Mouse (Mus musculus) heart, embryonic 13.5 days (tissue): ENCODE results near the gene Pnpt1. TPM values are rescaled to one million over a fixed set of nuclear protein-coding genes. Genes with fewer than 3 reads are reported as not detected.

Experiments used
- ATAC-seq: fragments of 200-750 bp; cut with Nextera tagmentation; 2 replicates; pipeline ENCODE4 v1.8.0; 2017; ENCODE audit warnings: moderate TSS enrichment; ENCODE audit not compliant: insufficient number of reproducible peaks, low FRiP score, low TSS enrichment; ENCODE audit errors: extremely low read depth
- H3K27ac ChIP-seq: fragments of 300-500 bp; sonication (generic); replicated peaks from 2 replicates; pipeline ENCODE4 v1.5.1; 2015; ENCODE audit warnings: moderate library complexity, mild to moderate bottlenecking, inconsistent platforms
- H3K27me3 ChIP-seq: fragments of 300-500 bp; sonication (generic); replicated peaks from 2 replicates; pipeline ENCODE4 v1.6.1; 2015; ENCODE audit warnings: mild to moderate bottlenecking, inconsistent platforms
- H3K36me3 ChIP-seq: fragments of 300-500 bp; sonication (generic); 2 replicates; pipeline ENCODE4 v1.6.1; 2015; ENCODE audit warnings: mild to moderate bottlenecking, inconsistent platforms
- H3K4me1 ChIP-seq: fragments of 300-500 bp; sonication (generic); 2 replicates; pipeline ENCODE4 v1.6.1; 2015; ENCODE audit warnings: inconsistent platforms
- H3K4me2 ChIP-seq: fragments of 300-500 bp; sonication (generic); 2 replicates; pipeline ENCODE4 v1.6.1; 2015; ENCODE audit warnings: inconsistent platforms, mild to moderate bottlenecking, moderate library complexity
- H3K4me3 ChIP-seq: fragments of 300-500 bp; sonication (generic); 2 replicates; pipeline ENCODE4 v1.5.1; 2015; ENCODE audit warnings: moderate library complexity, mild to moderate bottlenecking, inconsistent platforms
- H3K9ac ChIP-seq: fragments of 300-500 bp; sonication (generic); 2 replicates; pipeline ENCODE4 v1.6.1; 2015; ENCODE audit warnings: inconsistent platforms, mild to moderate bottlenecking, moderate library complexity
- H3K9me3 ChIP-seq: fragments of 300-500 bp; sonication (generic); 2 replicates; pipeline ENCODE4 v1.6.1; 2016; ENCODE audit warnings: inconsistent platforms
- WGBS: fragments of 180-500 bp; shearing (Covaris S2); methylation state at CpG from one replicate; pipeline ENCODE4 v1.1.7; 2015; ENCODE audit warnings: mixed read lengths; 5-methylcytosine and 5-hydroxymethylcytosine counted together
- polyA plus RNA-seq: library from polyadenylated mRNA; unstranded; fragments of >200 nt; fragmentation: Nextera tagmentation; extraction: Ambion mirVana; gene quantifications from 2 replicates; pipeline ENCODE4 v1.2.1, GENCODE M21; 2015

The Pnpt1 gene
- polyA plus RNA-seq, 1 experiment from 2014 or later = 34.8 TPM

DNA sequence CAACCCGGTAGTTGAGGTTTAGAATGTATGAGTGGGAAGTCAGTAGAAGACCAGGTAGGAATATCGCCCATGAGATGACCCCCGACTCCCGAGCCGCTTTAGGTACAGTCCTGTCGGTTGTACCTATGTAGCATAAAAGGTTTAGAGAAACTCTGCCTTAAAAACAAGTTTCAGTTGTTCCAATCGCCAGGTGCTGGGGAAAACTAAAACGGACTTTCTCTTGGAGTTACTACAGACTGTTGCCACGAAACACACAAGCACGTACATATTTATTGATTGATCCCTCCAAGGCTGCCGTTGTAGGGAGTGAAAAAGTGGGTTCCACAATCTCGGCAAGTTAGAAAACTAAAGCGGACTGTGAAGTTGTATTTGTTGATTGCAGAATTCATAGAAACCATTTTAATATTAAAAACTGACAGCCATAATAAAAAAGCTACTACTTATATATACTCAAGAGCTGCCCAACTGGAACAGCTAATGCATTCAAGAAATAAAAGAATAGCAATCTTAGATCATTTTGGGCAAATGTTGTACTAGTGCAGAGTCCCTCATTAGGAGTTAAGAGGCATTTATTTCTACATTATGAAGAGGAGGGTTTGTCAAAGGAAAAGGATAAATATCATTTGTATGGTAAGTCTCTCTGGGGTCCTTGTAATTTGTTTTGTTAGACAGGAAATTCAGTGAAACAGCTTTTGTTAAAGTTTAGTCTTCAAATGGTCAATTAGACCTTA lies 43.3 kb downstream of the Pnpt1 start:
- 6% methylated on average over 13 of the region's 13 CpGs for WGBS
- Histone ChIP-seq H3K9ac (peak overlapping the region; percentile 99), H3K27ac (peak overlapping the region; percentile 98), H3K4me3 (peak overlapping the region; percentile 88), H3K4me1 (peaks cover 14% of the 10 kb centered on the region), H3K9me3 (no peaks in the 10 kb centered on the region), H3K27me3 (no peaks in the 10 kb centered on the region), H3K36me3 (peaks cover 6% of the 10 kb centered on the region), H3K4me2 (peak overlapping the region; percentile 97)
- ATAC-seq = no peak

DNA sequence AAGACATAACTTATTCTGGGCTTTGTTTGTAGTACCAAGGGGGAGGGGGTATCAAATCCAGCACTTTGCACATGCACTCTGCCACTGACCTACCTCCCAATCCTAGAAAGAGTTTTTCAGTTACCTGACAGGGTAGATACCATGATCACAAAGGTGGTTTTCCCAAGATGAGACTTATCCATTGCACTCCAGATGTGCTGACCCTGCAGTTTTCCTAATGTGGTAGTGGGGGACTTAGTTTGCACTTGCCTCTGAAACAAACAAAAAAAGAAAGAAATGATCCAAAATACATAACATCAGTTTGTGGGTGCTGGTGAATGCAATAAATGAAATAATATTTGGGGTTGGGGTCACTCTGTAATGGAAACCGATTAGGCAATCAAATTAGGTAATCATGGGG lies 48.8 kb downstream of the Pnpt1 start:
- no peak for ATAC-seq
- no peaks in the 10 kb centered on the region for H3K9me3 ChIP-seq
- no peaks in the 10 kb centered on the region for H3K27me3 ChIP-seq
- H3K4me2 ChIP-seq = no peak overlapping the region
- WGBS = 91% methylated on average over 1 of the region's 1 CpGs
- no peak overlapping the region for H3K4me3 ChIP-seq
- no peak overlapping the region for H3K9ac ChIP-seq
- no peak overlapping the region for H3K27ac ChIP-seq
- peaks cover 29% of the 10 kb centered on the region for H3K36me3 ChIP-seq
- peaks cover 16% of the 10 kb centered on the region for H3K4me1 ChIP-seq

DNA sequence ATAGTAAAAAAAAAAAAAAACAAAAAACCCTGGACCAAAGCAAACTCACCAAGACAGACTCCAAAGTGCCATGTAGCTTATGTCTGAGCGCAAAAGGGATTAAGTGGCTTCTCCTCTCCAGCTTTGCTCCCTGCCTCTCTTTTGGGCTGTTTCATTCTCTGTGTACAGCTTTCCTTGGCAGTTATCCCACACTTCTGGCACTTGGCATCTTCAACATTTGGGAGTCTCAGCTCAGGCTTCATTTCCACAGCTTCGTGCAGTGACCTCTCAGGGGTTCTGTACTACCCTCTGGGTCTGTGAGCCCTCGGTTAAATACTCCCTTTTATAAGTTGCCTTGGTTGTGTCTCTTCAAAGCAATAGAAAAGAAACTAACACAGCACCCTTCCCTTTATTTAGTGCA lies 50.1 kb downstream of the Pnpt1 start:
- H3K36me3 ChIP-seq = peaks cover 39% of the 10 kb centered on the region
- peaks cover 16% of the 10 kb centered on the region for H3K4me1 ChIP-seq
- H3K9ac ChIP-seq = no peak overlapping the region
- no peak overlapping the region for H3K4me3 ChIP-seq
- H3K27me3 ChIP-seq = no peaks in the 10 kb centered on the region
- no peak overlapping the region for H3K4me2 ChIP-seq
- 70% methylated on average over 3 of the region's 3 CpGs for WGBS
- H3K27ac ChIP-seq = peak overlapping the region; percentile 50; the same call in 1 of the 2 replicates
- no peak for ATAC-seq
- H3K9me3 ChIP-seq = no peaks in the 10 kb centered on the region

DNA sequence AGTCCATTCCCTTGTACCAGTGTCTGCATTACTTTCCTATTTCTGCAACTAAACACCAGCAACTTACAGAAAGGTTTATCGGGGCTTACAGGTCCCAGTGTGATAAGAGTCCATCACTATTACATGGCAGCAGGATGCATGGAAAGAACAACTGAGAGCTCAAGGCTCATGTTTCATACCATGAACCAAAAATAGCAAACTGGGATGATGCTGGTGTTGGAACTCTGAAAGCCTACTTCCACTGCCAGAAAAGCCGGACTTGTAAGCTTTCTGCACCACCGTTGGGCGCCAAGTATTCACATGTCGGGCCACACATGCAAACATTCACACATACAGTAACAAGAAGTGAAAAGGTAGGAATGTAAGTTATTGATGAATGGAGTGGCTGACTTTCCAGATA lies 51.2 kb downstream of the Pnpt1 start:
- no peak overlapping the region for H3K4me3 ChIP-seq
- ATAC-seq = no peak
- no peaks in the 10 kb centered on the region for H3K9me3 ChIP-seq
- peak overlapping the region; percentile 28; the same call in 1 of the 2 replicates for H3K4me2 ChIP-seq
- peaks cover 16% of the 10 kb centered on the region for H3K4me1 ChIP-seq
- no peaks in the 10 kb centered on the region for H3K27me3 ChIP-seq
- peaks cover 50% of the 10 kb centered on the region for H3K36me3 ChIP-seq
- H3K27ac ChIP-seq = peak overlapping the region; percentile 65; the same call in 1 of the 2 replicates
- H3K9ac ChIP-seq = no peak overlapping the region
- 47% methylated on average over 5 of the region's 5 CpGs for WGBS

DNA sequence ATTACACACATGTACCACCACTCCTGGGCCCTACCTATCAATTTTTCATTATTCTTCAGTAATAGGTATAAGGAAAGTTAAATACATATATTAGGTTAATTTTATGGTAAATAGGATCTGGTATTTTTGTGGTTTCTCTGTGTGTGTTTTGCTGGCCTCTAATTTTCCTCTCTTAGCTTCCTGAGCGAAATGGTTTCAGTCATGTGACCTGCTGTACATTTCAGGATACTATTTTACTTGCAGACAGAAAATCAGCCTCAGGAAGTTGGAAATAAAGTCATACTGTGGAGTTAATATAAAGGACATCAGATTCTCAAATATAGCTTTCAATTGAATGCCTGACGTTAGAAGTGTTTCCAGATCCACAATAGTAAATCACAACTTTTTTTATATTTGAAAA lies 58.4 kb downstream of the Pnpt1 start:
- H3K9ac ChIP-seq = no peak overlapping the region

DNA sequence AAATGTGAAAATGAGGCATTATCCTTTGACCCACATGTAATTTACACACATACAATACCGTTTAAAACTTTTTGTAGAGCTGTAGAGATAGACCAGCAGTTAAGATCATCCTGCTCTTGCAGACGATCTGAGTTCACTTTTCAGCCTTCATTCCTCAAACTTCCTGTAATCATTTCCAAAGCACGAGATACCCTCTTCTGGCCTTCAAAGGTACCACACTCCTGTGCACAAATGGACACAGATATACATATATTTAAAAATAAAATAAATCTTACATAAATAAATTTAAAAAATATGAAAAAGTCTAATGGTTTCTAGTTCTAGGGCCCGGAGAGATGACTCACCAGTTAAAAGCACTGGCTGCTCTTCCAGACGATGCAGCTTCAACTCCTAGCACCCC lies 73.1 kb downstream of the Pnpt1 start:
- Histone ChIP-seq H3K9me3 (no peaks in the 10 kb centered on the region), H3K36me3 (peaks cover 67% of the 10 kb centered on the region), H3K27me3 (no peaks in the 10 kb centered on the region), H3K9ac (no peak overlapping the region), H3K27ac (no peak overlapping the region), H3K4me1 (no peaks in the 10 kb centered on the region), H3K4me3 (no peak overlapping the region), H3K4me2 (no peak overlapping the region)
- WGBS = 78% methylated on average over 5 of the region's 5 CpGs
- ATAC-seq = no peak

More for the DNA sequence above, 58.4 kb downstream of the Pnpt1 start:
- no peaks in the 10 kb centered on the region for H3K9me3 ChIP-seq
- H3K4me1 ChIP-seq = no peaks in the 10 kb centered on the region
- peaks cover 58% of the 10 kb centered on the region for H3K36me3 ChIP-seq
- no peaks in the 10 kb centered on the region for H3K27me3 ChIP-seq
- ATAC-seq = no peak
- H3K27ac ChIP-seq = no peak overlapping the region
- 85% methylated on average over 2 of the region's 2 CpGs for WGBS
- H3K4me3 ChIP-seq = no peak overlapping the region
- no peak overlapping the region for H3K4me2 ChIP-seq

DNA sequence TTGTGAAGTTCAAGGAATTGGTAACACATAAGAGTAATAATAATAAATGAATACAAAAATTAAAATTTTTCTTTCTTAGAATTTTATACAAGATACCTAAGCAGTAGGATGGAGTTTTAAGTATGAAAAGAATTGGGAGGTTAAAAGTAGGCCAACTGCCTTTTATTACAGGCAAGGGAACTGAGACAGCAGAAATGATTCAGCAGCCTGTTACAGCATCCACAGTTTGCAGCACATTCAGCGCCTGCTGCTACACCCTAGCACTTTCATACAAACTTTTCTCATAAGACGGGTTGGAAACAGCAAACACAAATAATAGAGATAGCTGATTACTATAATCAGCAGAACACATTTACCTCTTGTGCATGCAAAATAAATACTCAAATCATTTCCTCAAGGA lies 79.2 kb downstream of the Pnpt1 start:
- peaks cover 61% of the 10 kb centered on the region for H3K36me3 ChIP-seq
- H3K27me3 ChIP-seq = no peaks in the 10 kb centered on the region
- ATAC-seq = no peak

More for the DNA sequence above, 79.2 kb downstream of the Pnpt1 start:
- Histone ChIP-seq H3K9ac (no peak overlapping the region), H3K4me3 (no peak overlapping the region), H3K9me3 (no peaks in the 10 kb centered on the region), H3K4me2 (no peak overlapping the region), H3K4me1 (no peaks in the 10 kb centered on the region), H3K27ac (no peak overlapping the region)
- 83% methylated on average over 2 of the region's 2 CpGs for WGBS

Other genes with a start within 250 kb of the Pnpt1 start
- 41.1 and 43.5 TPM in 2 replicates for gene Ppp4r3b, start 42.1 kb downstream of the Pnpt1 start, polyA plus RNA-seq
- gene Cfap36, start 116.7 kb downstream of the Pnpt1 start, polyA plus RNA-seq = 40.5 and 41.3 TPM in 2 replicates
- 18.1 and 20.7 TPM in 2 replicates for gene Ccdc88a, start 242.9 kb downstream of the Pnpt1 start, polyA plus RNA-seq